Mouse (Mus musculus): ENCODE results near the gene Pth2r. TPM values are rescaled to one million over a fixed set of nuclear protein-coding genes. Genes with fewer than 3 reads are reported as not detected.

Gene Pth2r
- total RNA-seq, 2 experiments from 2014 or later: not detected

Other genes with a start within 250 kb of the Pth2r start
- under 1 TPM; 0.30 to 0.38 TPM for gene Akr1cl, start 249.3 kb upstream of the Pth2r start, total RNA-seq (2021)
- gene Cryge, start 230.9 kb upstream of the Pth2r start, total RNA-seq (2021): not detected
- not detected for gene Crygd, start 218.6 kb upstream of the Pth2r start, total RNA-seq (2021)
- not detected for gene Crygc, start 208.4 kb upstream of the Pth2r start, total RNA-seq (2021)
- gene Crygb, start 199.8 kb upstream of the Pth2r start, total RNA-seq (2021): not detected
- not detected for gene Cryga, start 178.7 kb upstream of the Pth2r start, total RNA-seq (2021)
- gene Gm28845, start 162.5 kb upstream of the Pth2r start, total RNA-seq (2021): not detected
- not detected for gene D630023F18Rik, start 158.8 kb upstream of the Pth2r start, total RNA-seq (2021)
- gene Idh1, start 95.6 kb upstream of the Pth2r start, total RNA-seq (2021): 10 to 100 TPM; 48.1 to 51.8 TPM
- 10 to 100 TPM; 15.3 to 17.3 TPM for gene Pikfyve, start 95.4 kb upstream of the Pth2r start, total RNA-seq (2021)

All from heart, postnatal 10 days (tissue).